Mouse (Mus musculus): ENCODE measurements around the gene Efcab9. TPM values are rescaled to one million over a fixed set of nuclear protein-coding genes. Genes with fewer than 3 reads are reported as not detected.

Gene Efcab9
- polyA plus RNA-seq, 1 experiment, result not detected

DNA sequence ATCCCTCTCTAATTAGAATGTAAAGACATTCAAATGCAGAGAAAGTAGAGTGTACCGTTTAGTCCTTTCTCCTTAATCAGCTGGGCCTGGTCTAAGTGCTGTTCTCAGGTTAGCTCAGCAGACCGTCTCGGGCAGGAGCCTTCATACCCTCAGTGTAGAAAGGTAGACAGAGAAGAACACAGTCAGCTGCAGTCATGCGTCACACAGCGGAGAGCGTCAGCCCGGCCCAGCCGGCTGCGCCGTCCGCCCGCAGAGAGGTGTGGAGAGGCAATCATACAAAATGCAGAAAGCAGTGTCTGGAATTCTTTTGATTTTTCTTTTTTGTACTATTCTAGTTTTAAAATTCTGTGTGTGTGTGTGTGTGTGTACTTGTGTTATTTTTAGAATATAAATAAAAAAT, 13.7 kb upstream of the Efcab9 start:
- no peak overlapping the region for H3K4me3 ChIP-seq (ENCODE audit: insufficient read depth, low read depth, low read length)
- no peaks in the 10 kb centered on the region for H3K36me3 ChIP-seq (ENCODE audit: control insufficient read depth, insufficient read depth, low read length)
- TF ChIP-seq CTCF (conservative IDR thresholded peaks at IDR 0.05; ENCODE audit: insufficient read depth, insufficient read length, low read depth, low read length), result no peak
- TF ChIP-seq POLR2A (IDR thresholded peaks at IDR 0.05; ENCODE audit: low read depth, low read length), result no peak
- no peaks in the 10 kb centered on the region for H3K27me3 ChIP-seq (replicated peaks; ENCODE audit: control insufficient read depth, insufficient read depth, low read length)
- H3K4me1 ChIP-seq (ENCODE audit: control insufficient read depth, insufficient read depth, low read length), result peaks cover 6% of the 10 kb centered on the region; the same call in 1 of the 2 replicates
- WGBS, result 51% methylated on average over 12 of the region's 12 CpGs
- no peak overlapping the region for H3K27ac ChIP-seq (ENCODE audit: insufficient read depth, low read depth, low read length)
- no peak for DNase-seq

- Histone ChIP-seq H3K27me3 (replicated peaks; ENCODE audit: control insufficient read depth, insufficient read depth, low read length) (no peaks in the 10 kb centered on the region), H3K4me1 (ENCODE audit: control insufficient read depth, insufficient read depth, low read length) (peaks cover 6% of the 10 kb centered on the region; the same call in 1 of the 2 replicates), H3K27ac (ENCODE audit: insufficient read depth, low read depth, low read length) (no peak overlapping the region), H3K36me3 (ENCODE audit: control insufficient read depth, insufficient read depth, low read length) (no peaks in the 10 kb centered on the region), H3K4me3 (ENCODE audit: insufficient read depth, low read depth, low read length) (no peak overlapping the region)
- no peak for TF ChIP-seq CTCF (conservative IDR thresholded peaks at IDR 0.05; ENCODE audit: insufficient read depth, insufficient read length, low read depth, low read length)
- TF ChIP-seq POLR2A (IDR thresholded peaks at IDR 0.05; ENCODE audit: low read depth, low read length), result no peak
- WGBS, result 89% methylated on average over 5 of the region's 5 CpGs
- no peak for DNase-seq
Measured at GRCm38 (mm10) chr11:32544497-32544896, 12.6 kb upstream of the Efcab9 start.

DNA sequence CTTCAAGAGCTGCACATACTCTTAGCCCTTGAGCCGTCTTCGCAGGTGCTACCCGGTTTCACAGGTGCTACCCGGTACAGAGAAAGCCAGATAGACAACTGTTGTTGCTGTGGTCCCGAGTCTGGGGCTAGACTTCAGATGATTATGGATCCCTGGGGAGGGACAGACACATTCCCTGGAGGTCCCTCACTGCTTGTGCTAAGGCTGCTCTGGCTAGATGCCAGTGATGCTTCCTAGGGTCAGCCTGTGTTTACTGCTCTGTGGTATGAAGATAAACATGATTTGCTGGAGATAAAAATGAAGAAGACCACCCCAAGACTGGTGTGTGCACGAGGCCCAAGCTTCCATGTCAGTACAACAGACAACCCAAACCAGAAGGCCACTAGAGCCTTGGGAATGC, 12.2 kb upstream of the Efcab9 start:
- no peaks in the 10 kb centered on the region for H3K36me3 ChIP-seq (ENCODE audit: control insufficient read depth, insufficient read depth, low read length)
- peaks cover 9% of the 10 kb centered on the region for H3K4me1 ChIP-seq (ENCODE audit: control insufficient read depth, insufficient read depth, low read length)
- 80% methylated on average over 6 of the region's 6 CpGs for WGBS
- no peak overlapping the region for H3K4me3 ChIP-seq (ENCODE audit: insufficient read depth, low read depth, low read length)
- no peak overlapping the region for H3K27ac ChIP-seq (ENCODE audit: insufficient read depth, low read depth, low read length)
- no peak for TF ChIP-seq POLR2A (IDR thresholded peaks at IDR 0.05; ENCODE audit: low read depth, low read length)
- no peak for TF ChIP-seq CTCF (conservative IDR thresholded peaks at IDR 0.05; ENCODE audit: insufficient read depth, insufficient read length, low read depth, low read length)
- DNase-seq, result no peak
- no peaks in the 10 kb centered on the region for H3K27me3 ChIP-seq (replicated peaks; ENCODE audit: control insufficient read depth, insufficient read depth, low read length)

- TF ChIP-seq POLR2A (IDR thresholded peaks at IDR 0.05; ENCODE audit: low read depth, low read length) (no peak), CTCF (conservative IDR thresholded peaks at IDR 0.05; ENCODE audit: insufficient read depth, insufficient read length, low read depth, low read length) (no peak)
- Histone ChIP-seq H3K4me3 (ENCODE audit: insufficient read depth, low read depth, low read length) (no peak overlapping the region), H3K27me3 (replicated peaks; ENCODE audit: control insufficient read depth, insufficient read depth, low read length) (no peaks in the 10 kb centered on the region), H3K4me1 (ENCODE audit: control insufficient read depth, insufficient read depth, low read length) (peaks cover 11% of the 10 kb centered on the region), H3K36me3 (ENCODE audit: control insufficient read depth, insufficient read depth, low read length) (no peaks in the 10 kb centered on the region), H3K27ac (ENCODE audit: insufficient read depth, low read depth, low read length) (no peak overlapping the region)
- WGBS, result 54% methylated on average over 3 of the region's 3 CpGs
- no peak for DNase-seq
Measured at GRCm38 (mm10) chr11:32542687-32543411, 11.0 kb upstream of the Efcab9 start.

DNA sequence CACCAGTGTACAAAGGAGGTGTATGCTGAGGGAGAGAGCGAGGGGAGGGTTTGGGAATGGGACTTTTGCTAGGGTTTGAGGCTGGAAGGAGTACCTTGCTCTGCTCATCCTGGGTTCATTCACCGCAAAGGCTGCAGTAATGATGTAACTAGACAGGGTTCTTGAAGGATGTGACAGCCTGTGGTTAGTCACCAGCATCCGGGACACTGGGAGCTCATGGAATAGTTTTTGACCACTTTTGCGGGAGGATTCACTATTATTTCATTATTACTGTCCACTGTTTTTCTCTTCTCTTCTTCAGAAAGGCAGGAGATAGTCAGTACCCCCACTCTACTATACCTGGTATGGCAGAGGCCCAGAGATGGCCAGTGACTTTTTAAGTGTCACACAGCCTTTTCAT, 10.3 kb upstream of the Efcab9 start:
- H3K27ac ChIP-seq (ENCODE audit: insufficient read depth, low read depth, low read length), result no peak overlapping the region
- H3K36me3 ChIP-seq (ENCODE audit: control insufficient read depth, insufficient read depth, low read length), result no peaks in the 10 kb centered on the region
- peaks cover 11% of the 10 kb centered on the region for H3K4me1 ChIP-seq (ENCODE audit: control insufficient read depth, insufficient read depth, low read length)
- no peak for TF ChIP-seq CTCF (conservative IDR thresholded peaks at IDR 0.05; ENCODE audit: insufficient read depth, insufficient read length, low read depth, low read length)
- no peak for TF ChIP-seq POLR2A (IDR thresholded peaks at IDR 0.05; ENCODE audit: low read depth, low read length)
- WGBS, result 90% methylated on average over 4 of the region's 4 CpGs
- no peaks in the 10 kb centered on the region for H3K27me3 ChIP-seq (replicated peaks; ENCODE audit: control insufficient read depth, insufficient read depth, low read length)
- DNase-seq, result no peak
- H3K4me3 ChIP-seq (ENCODE audit: insufficient read depth, low read depth, low read length), result no peak overlapping the region

DNA sequence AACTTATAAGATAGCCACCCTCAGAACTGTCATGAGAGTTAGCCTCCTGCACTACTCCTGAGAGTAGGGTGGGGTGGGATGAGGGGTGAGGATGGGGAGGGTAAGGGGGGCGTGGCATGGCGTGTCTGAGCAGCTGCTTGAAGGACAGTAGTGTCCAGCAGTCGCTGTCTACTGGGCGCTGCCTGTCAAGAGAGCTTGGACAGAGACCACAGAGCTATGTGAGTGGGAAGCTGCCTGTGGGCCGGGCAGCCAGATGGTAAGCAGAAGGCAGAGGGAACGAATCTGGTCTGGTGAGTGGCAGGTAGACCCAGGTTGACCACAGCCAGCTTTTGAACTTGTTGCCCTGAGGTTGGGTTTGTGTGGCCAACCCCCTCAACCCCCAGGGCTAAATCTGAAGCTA, 8.6 kb upstream of the Efcab9 start:
- no peak overlapping the region for H3K4me3 ChIP-seq (ENCODE audit: insufficient read depth, low read depth, low read length)
- H3K27ac ChIP-seq (ENCODE audit: insufficient read depth, low read depth, low read length), result no peak overlapping the region
- WGBS, result 78% methylated on average over 6 of the region's 6 CpGs
- DNase-seq, result no peak
- no peaks in the 10 kb centered on the region for H3K36me3 ChIP-seq (ENCODE audit: control insufficient read depth, insufficient read depth, low read length)
- no peaks in the 10 kb centered on the region for H3K27me3 ChIP-seq (replicated peaks; ENCODE audit: control insufficient read depth, insufficient read depth, low read length)
- H3K4me1 ChIP-seq (ENCODE audit: control insufficient read depth, insufficient read depth, low read length), result peaks cover 7% of the 10 kb centered on the region; the same call in 1 of the 2 replicates
- TF ChIP-seq POLR2A (IDR thresholded peaks at IDR 0.05; ENCODE audit: low read depth, low read length) (no peak), CTCF (conservative IDR thresholded peaks at IDR 0.05; ENCODE audit: insufficient read depth, insufficient read length, low read depth, low read length) (no peak)

DNA sequence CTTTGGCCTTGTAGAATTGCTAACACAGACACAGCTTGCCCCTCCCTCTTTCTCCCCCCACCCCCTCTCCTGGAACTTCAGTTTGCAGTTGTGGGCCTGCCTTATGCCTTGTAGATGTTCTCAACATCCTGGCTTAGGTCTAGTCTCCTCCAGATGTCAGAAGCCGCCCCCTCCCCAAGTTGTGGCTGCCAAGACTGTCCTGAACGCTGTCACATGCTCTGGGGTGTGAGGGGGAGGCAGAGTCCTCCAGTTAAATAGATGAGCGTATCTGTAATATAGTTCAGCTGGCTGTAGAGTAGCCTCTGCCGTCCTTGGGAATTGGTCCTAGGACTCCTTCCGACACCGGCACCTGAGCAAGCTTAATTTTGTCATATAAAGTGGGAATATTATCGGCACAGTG, 7.8 kb upstream of the Efcab9 start:
- DNase-seq, result no peak
- no peaks in the 10 kb centered on the region for H3K36me3 ChIP-seq (ENCODE audit: control insufficient read depth, insufficient read depth, low read length)
- peak overlapping the region; percentile 3; the same call in 1 of the 2 replicates for H3K27ac ChIP-seq (ENCODE audit: insufficient read depth, low read depth, low read length)
- 75% methylated on average over 7 of the region's 7 CpGs for whole genome bisulfite sequencing
- TF ChIP-seq CTCF (conservative IDR thresholded peaks at IDR 0.05; ENCODE audit: insufficient read depth, insufficient read length, low read depth, low read length), result no peak
- TF ChIP-seq POLR2A (IDR thresholded peaks at IDR 0.05; ENCODE audit: low read depth, low read length), result no peak
- H3K4me1 ChIP-seq (ENCODE audit: control insufficient read depth, insufficient read depth, low read length), result peaks cover 7% of the 10 kb centered on the region; the same call in 1 of the 2 replicates
- no peak overlapping the region for H3K4me3 ChIP-seq (ENCODE audit: insufficient read depth, low read depth, low read length)
- H3K27me3 ChIP-seq (replicated peaks; ENCODE audit: control insufficient read depth, insufficient read depth, low read length), result no peaks in the 10 kb centered on the region

Data from kidney, adult 2 months (tissue).